Mouse (Mus musculus): ENCODE measurements around the gene Stat6.

DNA sequence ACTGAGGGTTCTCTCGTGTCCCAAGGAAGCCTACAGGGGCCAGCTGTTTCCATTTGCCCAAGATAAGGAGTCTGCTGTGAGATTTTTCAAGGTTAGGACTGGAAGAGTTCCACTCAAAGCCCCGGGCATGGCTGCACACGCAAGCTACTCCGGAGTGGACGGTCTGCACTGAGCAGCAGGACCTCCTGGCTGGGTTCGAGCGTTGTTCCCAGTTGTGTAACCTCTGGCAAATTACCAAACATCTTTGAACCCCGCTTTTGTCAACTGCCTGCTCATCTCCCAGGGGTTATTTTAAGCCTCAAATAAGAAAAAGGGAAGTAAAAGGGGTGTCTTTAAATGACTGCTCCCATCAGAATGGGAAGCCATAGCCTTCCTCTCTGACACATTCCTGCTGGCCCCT lies 48.4 kb upstream of the Stat6 start:
- TF ChIP-seq CTCF (IDR thresholded peaks at IDR 0.05; ENCODE audit: control insufficient read depth, insufficient read depth, low read length): no peak
- no peak for TF ChIP-seq POLR2A (IDR thresholded peaks at IDR 0.05; ENCODE audit: borderline replicate concordance, control insufficient read depth, low read depth, low read length)
